ENCODE assay signal across 8 mouse cellular contexts in genomic region chr7:142967414-142967883, GRCm38 (mm10). TPM values are rescaled to one million over a fixed set of nuclear protein-coding genes. Genes with fewer than 3 reads are reported as not detected.
DNase-seq lines count a peak whose midpoint lies in the region; ATAC-seq and TF ChIP-seq lines count a peak whose summit lies in the region.

No protein-coding gene starts in this region.

- peaks cover 22% of the 10 kb centered on the region for H3K4me1 ChIP-seq in heart, embryonic 12.5 days (replicated peaks)

- 0 out of 2 replicates have a peak, but pooled peaks have one; percentile 12 for ATAC-seq in heart, embryonic 12.5 days (ENCODE audit: insufficient number of reproducible peaks, low FRiP score)
- ATAC-seq in cerebellum, adult (ENCODE audit: insufficient number of reproducible peaks, low FRiP score, low TSS enrichment) = no peak

- under 1% methylated on average over 36 of the region's 36 CpGs for WGBS in heart, embryonic 12.5 days

- no peak for TF ChIP-seq CTCF in layer of hippocampus, adult 2 months (conservative IDR thresholded peaks at IDR 0.05)

- peak overlapping the region; percentile 86 for H3K4me2 ChIP-seq in heart, embryonic 12.5 days

- DNase-seq in layer of hippocampus, adult 2 months (ENCODE audit: low spot score in 2 of 2) = no peak
- DNase-seq in layer of hippocampus, adult 9-10 months (ENCODE audit: low spot score) = no peak
- peak; percentile 12 for DNase-seq in brain, adult 2 months (ENCODE audit: low read depth, low spot score)
- peak; percentile 18 to 37 for DNase-seq in kidney, postnatal 36 days
- peak; percentile 6 for DNase-seq in mesoderm, embryonic 11.5 days (ENCODE audit: low read depth, low spot score)
- peak; percentile 62 to 82 for DNase-seq in urinary bladder, postnatal 36 days (ENCODE audit: low spot score in 2 of 2)

- no peaks in the 10 kb centered on the region for H3K9me3 ChIP-seq in heart, embryonic 12.5 days (replicated peaks)

- H3K9ac ChIP-seq in heart, embryonic 12.5 days = no peak overlapping the region

- H3K27me3 ChIP-seq in heart, embryonic 12.5 days (replicated peaks) = peaks cover 98% of the 10 kb centered on the region

- no peak overlapping the region for H3K27ac ChIP-seq in layer of hippocampus, adult 2 months
- no peak overlapping the region for H3K27ac ChIP-seq in heart, embryonic 12.5 days (ENCODE audit: poor library complexity, severe bottlenecking)

- no peaks in the 10 kb centered on the region for H3K36me3 ChIP-seq in heart, embryonic 12.5 days

- peak overlapping the region; percentile 55 for H3K4me3 ChIP-seq in layer of hippocampus, adult 2 months
- H3K4me3 ChIP-seq in heart, embryonic 12.5 days = peak overlapping the region; percentile 49

RNA-seq across cellular contexts. Expression of gene Ascl2, which starts 1.6 kb away (rescaled TPM):
- total RNA-seq in layer of hippocampus, adult 2 months (2021) = under 1 TPM; 0.28 to 0.37 TPM
- 0.23 and 0.31 TPM in 2 replicates for polyA plus RNA-seq in heart, embryonic 12.5 days (2016; fragmentation: Nextera tagmentation; extraction: Ambion mirVana)

RNA-seq across cellular contexts. Expression of gene Th, which starts 36.5 kb away (rescaled TPM):
- under 1 TPM; 0.36 to 0.93 TPM for total RNA-seq in layer of hippocampus, adult 2 months (2021)
- polyA plus RNA-seq in heart, embryonic 12.5 days (2016; fragmentation: Nextera tagmentation; extraction: Ambion mirVana) = 0.60 and 1.0 TPM in 2 replicates

RNA-seq across cellular contexts. Expression of gene Tspan32, which starts 37.4 kb away (rescaled TPM):
- under 1 TPM in 1 of 2 experiments, not detected in 1; 0.36 TPM for total RNA-seq in layer of hippocampus, adult 2 months (2021)
- polyA plus RNA-seq in heart, embryonic 12.5 days (2016; fragmentation: Nextera tagmentation; extraction: Ambion mirVana) = 7.0 and 7.7 TPM in 2 replicates

Comparison
In these comparisons a context has a peak if more than half of its experiments do, and no peak if none do; other contexts are left out.
1. DNase-seq: peak in brain, adult 2 months (single experiment), kidney, postnatal 36 days (2 of 2), mesoderm, embryonic 11.5 days (single experiment) and urinary bladder, postnatal 36 days (2 of 2); none in layer of hippocampus, adult 2 months (0 of 2) and layer of hippocampus, adult 9-10 months (single experiment).